Mouse (Mus musculus): Measurements from ENCODE around the gene St5.

DNA sequence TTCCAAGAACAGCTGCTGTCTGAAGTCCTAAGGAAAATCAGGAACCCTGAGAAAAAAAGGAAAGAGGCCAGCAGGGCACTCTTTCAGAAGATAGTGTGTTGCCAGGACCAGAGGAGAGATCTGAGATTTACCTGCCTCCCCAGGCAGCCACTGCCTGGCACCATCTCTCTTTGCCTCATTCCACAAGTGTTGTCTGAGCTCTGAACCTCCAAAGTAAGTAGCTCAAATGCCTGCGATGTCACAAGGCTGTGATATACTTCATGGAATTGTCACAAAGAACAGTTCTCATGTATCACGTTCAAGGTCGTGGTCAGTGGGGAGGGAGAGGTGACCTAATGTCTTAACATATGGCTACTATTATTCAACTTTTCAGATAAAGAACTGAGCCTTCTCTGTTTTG lies 186.9 kb downstream of the St5 start:
- no peak for TF ChIP-seq CTCF (IDR thresholded peaks at IDR 0.05; ENCODE audit: extremely low read depth, insufficient read depth, insufficient read length, insufficient replicate concordance)
- no peak for TF ChIP-seq POLR2A (IDR thresholded peaks at IDR 0.05; ENCODE audit: low read depth, low read length)

Data from spleen, adult 2 months (tissue).